Mouse (Mus musculus): ENCODE results near the gene Zkscan5. TPM values are rescaled to one million over a fixed set of nuclear protein-coding genes. Genes with fewer than 3 reads are reported as not detected.

The Zkscan5 gene
- 21.2 and 23.6 TPM in 2 replicates for polyA plus RNA-seq (2014; fragmentation: Nextera tagmentation; extraction: Ambion mirVana)

DNA sequence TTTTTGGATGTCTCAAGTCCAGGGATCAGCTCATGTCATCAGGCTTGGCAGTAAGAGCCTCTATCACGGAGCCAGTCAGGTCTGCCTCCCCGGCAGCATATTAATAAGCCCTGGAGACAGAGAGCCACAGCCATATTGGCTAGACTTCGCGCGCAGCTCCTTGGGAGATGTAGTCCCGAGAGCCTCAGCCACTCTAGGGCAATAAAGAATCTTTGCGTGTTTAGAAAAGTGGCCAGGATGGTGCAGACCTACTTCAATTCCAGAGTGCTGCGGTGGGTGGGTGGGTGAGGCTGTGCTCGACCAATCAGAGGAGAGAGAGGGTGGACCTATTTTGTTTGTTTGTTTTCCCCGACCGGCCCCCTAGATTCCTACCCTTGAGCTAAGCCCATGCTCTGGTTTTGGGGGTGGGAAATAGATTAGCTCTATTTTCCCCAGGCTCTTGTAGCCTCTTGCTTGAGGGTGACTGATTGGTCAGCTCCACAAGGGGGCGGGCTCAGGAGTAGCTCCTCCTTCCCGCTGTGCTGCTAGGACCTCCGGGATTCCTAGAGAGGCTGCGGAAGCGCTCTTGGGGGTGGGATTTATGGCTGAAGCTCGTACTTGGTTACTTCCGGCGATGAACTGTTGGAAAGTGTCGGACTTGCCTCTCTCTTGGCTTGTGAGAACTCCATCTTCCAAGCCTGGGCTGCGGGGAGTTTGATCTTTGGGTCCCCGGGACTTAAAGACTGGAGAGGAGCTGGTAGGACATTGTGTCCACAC, at the start of gene Zkscan5:
Zkscan5 (plus strand) TSS at position 627 of the 756 bp plus-strand sequence.
- peak; percentile 95 for ATAC-seq (ENCODE audit: insufficient number of reproducible peaks, low FRiP score, low TSS enrichment, low read depth)
- peak; percentile 98 for DNase-seq (ENCODE audit: low spot score)
- Histone ChIP-seq H3K4me3 (ENCODE audit: low read depth, low read length) (peak within 1 kb of the TSS; percentile 42), H3K4me1 (ENCODE audit: control insufficient read depth, insufficient read depth, low read length) (peaks cover 7% of the 10 kb centered on the region), H3K9me3 (ENCODE audit: control insufficient read depth, low read length) (no peaks in the 10 kb centered on the region), H3K4me2 (ENCODE audit: low read depth, severe bottlenecking) (peak within 1 kb of the TSS; percentile 47), H3K27ac (replicated peaks; ENCODE audit: low read depth, low read length) (0 out of 2 replicates have a peak within 1 kb of the TSS, but pooled peaks have one; percentile 45), H3K27me3 (ENCODE audit: control insufficient read depth, insufficient read depth, low read length) (no peaks in the 10 kb centered on the region), H3K9ac (ENCODE audit: low read length) (0 out of 2 replicates have a peak within 1 kb of the TSS, but pooled peaks have one; percentile 41), H3K36me3 (ENCODE audit: control insufficient read depth, insufficient read depth, low read length) (peaks cover 4% of the 10 kb centered on the region; the same call in 1 of the 2 replicates)
- WGBS = under 1% methylated on average over 22 of the region's 22 CpGs

DNA sequence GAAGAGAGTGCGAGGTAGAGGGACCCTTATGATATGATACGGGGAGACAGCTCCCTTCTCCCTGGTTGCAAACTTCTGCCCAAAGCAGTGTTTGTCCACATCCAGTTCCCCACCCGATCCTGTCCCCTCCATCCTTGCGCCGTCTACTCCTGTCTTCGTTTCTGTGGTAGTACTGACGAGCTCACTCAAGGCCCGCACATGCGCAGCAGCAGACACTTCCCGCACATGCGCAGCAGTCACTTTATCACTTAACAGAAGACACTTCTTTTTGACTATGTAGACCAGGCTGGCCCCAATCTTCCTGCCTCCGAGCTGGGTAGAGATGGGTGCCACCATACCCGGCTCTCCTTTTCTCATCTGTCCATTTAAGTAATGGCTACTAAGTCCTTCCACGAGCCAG, 43.0 kb upstream of the Zkscan5 start:
- WGBS = 95% methylated on average over 14 of the region's 14 CpGs
- H3K4me1 ChIP-seq (ENCODE audit: control insufficient read depth, insufficient read depth, low read length) = peaks cover 5% of the 10 kb centered on the region
- H3K9ac ChIP-seq (ENCODE audit: low read length) = no peak overlapping the region
- no peak overlapping the region for H3K4me3 ChIP-seq (ENCODE audit: low read depth, low read length)
- H3K9me3 ChIP-seq (ENCODE audit: control insufficient read depth, low read length) = no peaks in the 10 kb centered on the region
- DNase-seq (ENCODE audit: low spot score) = no peak
- H3K27me3 ChIP-seq (ENCODE audit: control insufficient read depth, insufficient read depth, low read length) = no peaks in the 10 kb centered on the region
- no peak overlapping the region for H3K4me2 ChIP-seq (ENCODE audit: low read depth, severe bottlenecking)
- H3K27ac ChIP-seq (replicated peaks; ENCODE audit: low read depth, low read length) = no peak overlapping the region
- peaks cover 13% of the 10 kb centered on the region for H3K36me3 ChIP-seq (ENCODE audit: control insufficient read depth, insufficient read depth, low read length)
- no peak for ATAC-seq (ENCODE audit: insufficient number of reproducible peaks, low FRiP score, low TSS enrichment, low read depth)

DNA sequence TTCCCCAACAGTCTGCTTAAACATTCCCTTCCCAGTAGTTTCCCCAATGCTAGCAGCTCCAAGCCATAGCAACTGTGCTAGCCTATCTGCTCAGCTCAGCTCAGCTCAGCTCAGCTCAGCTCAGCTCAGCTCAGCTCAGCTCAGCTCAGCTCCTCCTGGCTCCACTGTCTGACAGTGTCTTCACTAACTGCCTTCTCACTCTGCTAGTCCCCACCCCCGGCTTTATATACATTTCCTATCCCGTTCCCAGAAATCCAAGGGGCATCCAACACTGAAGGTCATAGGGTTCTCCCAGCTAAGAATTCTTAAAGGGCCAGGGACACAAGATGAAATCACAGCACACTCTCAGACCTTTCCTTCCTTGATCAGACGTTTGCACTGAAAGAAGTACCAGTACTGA, 39.7 kb upstream of the Zkscan5 start:
- H3K27ac ChIP-seq (replicated peaks; ENCODE audit: low read depth, low read length) = no peak overlapping the region
- no peak for ATAC-seq (ENCODE audit: insufficient number of reproducible peaks, low FRiP score, low TSS enrichment, low read depth)
- peaks cover 14% of the 10 kb centered on the region for H3K4me1 ChIP-seq (ENCODE audit: control insufficient read depth, insufficient read depth, low read length)
- 76% methylated on average over 3 of the region's 3 CpGs for WGBS
- DNase-seq (ENCODE audit: low spot score) = no peak
- H3K9me3 ChIP-seq (ENCODE audit: control insufficient read depth, low read length) = no peaks in the 10 kb centered on the region
- peaks cover 8% of the 10 kb centered on the region for H3K36me3 ChIP-seq (ENCODE audit: control insufficient read depth, insufficient read depth, low read length)
- no peak overlapping the region for H3K9ac ChIP-seq (ENCODE audit: low read length)
- H3K4me2 ChIP-seq (ENCODE audit: low read depth, severe bottlenecking) = no peak overlapping the region
- H3K4me3 ChIP-seq (ENCODE audit: low read depth, low read length) = no peak overlapping the region
- H3K27me3 ChIP-seq (ENCODE audit: control insufficient read depth, insufficient read depth, low read length) = no peaks in the 10 kb centered on the region

DNA sequence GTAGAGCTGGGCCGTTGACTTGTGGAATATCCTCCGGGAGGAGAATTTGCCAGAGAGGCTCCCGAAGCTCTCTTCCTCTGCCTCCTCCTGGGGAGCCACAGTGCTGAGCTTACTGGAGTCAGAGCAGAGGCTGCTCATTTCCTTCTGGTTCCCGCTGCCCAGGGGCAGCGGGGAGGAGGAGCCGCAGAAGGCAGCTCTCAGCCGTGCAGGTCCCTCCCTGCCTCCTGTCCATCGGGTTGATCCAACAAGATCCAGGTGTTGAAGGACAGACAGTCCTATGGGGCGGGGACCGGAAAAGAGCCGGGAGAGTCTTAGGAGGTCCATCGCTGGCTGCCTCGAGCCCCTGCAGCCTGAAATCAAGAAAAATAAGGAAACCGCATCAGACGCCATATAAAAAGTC, 39.2 kb upstream of the Zkscan5 start:
- 88% methylated on average over 15 of the region's 15 CpGs for WGBS
- no peak overlapping the region for H3K4me2 ChIP-seq (ENCODE audit: low read depth, severe bottlenecking)
- H3K27ac ChIP-seq (replicated peaks; ENCODE audit: low read depth, low read length) = no peak overlapping the region
- no peak for DNase-seq (ENCODE audit: low spot score)
- peaks cover 8% of the 10 kb centered on the region for H3K36me3 ChIP-seq (ENCODE audit: control insufficient read depth, insufficient read depth, low read length)
- no peak overlapping the region for H3K9ac ChIP-seq (ENCODE audit: low read length)
- no peaks in the 10 kb centered on the region for H3K9me3 ChIP-seq (ENCODE audit: control insufficient read depth, low read length)
- H3K27me3 ChIP-seq (ENCODE audit: control insufficient read depth, insufficient read depth, low read length) = no peaks in the 10 kb centered on the region
- H3K4me1 ChIP-seq (ENCODE audit: control insufficient read depth, insufficient read depth, low read length) = peaks cover 14% of the 10 kb centered on the region
- no peak overlapping the region for H3K4me3 ChIP-seq (ENCODE audit: low read depth, low read length)
- no peak for ATAC-seq (ENCODE audit: insufficient number of reproducible peaks, low FRiP score, low TSS enrichment, low read depth)

DNA sequence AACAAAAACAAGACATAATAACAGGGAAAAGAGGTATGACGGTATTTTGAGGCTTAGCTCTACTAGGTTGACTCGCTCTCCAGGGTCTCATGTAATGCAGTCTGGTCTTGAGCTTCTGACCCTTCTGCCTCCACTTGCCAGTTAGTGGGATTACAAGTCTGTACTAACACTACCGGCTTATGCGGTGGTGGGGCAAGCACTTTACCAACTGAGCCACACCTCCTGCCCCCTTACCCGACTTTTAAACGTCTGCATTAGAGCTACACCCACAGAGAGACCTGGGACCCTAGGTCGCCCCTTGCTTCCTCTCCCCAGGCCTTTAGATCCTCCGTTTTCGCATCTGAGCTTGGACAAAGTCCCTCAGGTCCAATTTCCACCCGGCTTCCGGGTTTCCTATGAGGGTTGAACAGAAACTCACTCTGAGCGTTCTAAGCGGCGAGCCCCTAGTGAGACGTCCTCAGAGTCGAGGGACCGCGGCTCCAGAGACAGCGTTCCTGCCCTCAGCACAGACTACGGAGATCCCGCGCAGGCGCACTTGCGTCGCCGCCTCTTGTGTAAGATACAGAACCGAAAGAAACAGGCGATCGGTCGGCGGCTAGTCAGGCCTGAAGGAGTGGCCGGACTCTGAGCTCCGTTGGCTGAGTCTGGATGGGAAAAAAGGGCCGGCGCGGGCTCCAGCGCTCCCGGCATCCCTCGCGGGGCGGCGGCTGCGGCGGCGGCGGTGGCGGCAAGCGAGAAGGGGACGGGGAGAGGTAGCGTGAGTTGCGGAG, 37.6 kb upstream of the Zkscan5 start, which contains the start of the genes Ptcd1 and Cpsf4:
Ptcd1 (minus strand) TSS at position 573 of the 770 bp plus-strand sequence.
Cpsf4 (plus strand) TSS at position 678 of the 770 bp plus-strand sequence.
- WGBS = under 1% methylated on average over 51 of the region's 51 CpGs
- Histone ChIP-seq H3K4me1 (ENCODE audit: control insufficient read depth, insufficient read depth, low read length) (peaks cover 14% of the 10 kb centered on the region), H3K9ac (ENCODE audit: low read length) (peak within 1 kb of the TSS; percentile 89), H3K27me3 (ENCODE audit: control insufficient read depth, insufficient read depth, low read length) (no peaks in the 10 kb centered on the region), H3K9me3 (ENCODE audit: control insufficient read depth, low read length) (no peaks in the 10 kb centered on the region), H3K27ac (replicated peaks; ENCODE audit: low read depth, low read length) (peak within 1 kb of the TSS; percentile 65), H3K36me3 (ENCODE audit: control insufficient read depth, insufficient read depth, low read length) (peaks cover 15% of the 10 kb centered on the region), H3K4me3 (ENCODE audit: low read depth, low read length) (peak within 1 kb of the TSS; percentile 80), H3K4me2 (ENCODE audit: low read depth, severe bottlenecking) (peak within 1 kb of the TSS; percentile 59)
- peak; percentile 90 for ATAC-seq (ENCODE audit: insufficient number of reproducible peaks, low FRiP score, low TSS enrichment, low read depth)
- peak; percentile 99 for DNase-seq (ENCODE audit: low spot score)

DNA sequence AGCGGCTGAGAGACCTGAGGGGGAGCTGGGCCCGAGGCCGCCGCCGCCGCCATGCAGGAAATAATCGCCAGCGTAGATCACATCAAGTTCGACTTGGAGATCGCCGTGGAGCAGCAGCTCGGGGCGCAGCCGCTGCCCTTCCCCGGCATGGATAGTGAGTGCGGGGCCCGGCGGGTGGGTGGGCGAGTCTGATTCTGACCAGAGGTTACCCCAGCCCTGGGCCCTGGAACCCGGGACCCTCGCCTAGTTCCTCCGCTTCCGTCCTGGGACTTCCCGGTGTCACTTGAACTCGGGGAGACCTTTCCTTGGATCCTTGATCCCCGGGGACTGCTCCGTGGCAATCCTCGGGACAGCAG, 37.1 kb upstream of the Zkscan5 start:
- no peaks in the 10 kb centered on the region for H3K9me3 ChIP-seq (ENCODE audit: control insufficient read depth, low read length)
- H3K9ac ChIP-seq (ENCODE audit: low read length) = peak overlapping the region; percentile 89
- no peak for DNase-seq (ENCODE audit: low spot score)
- H3K4me2 ChIP-seq (ENCODE audit: low read depth, severe bottlenecking) = peak overlapping the region; percentile 58
- H3K27me3 ChIP-seq (ENCODE audit: control insufficient read depth, insufficient read depth, low read length) = no peaks in the 10 kb centered on the region
- 0% methylated on average over 28 of the region's 28 CpGs for WGBS
- peaks cover 14% of the 10 kb centered on the region for H3K4me1 ChIP-seq (ENCODE audit: control insufficient read depth, insufficient read depth, low read length)
- H3K27ac ChIP-seq (replicated peaks; ENCODE audit: low read depth, low read length) = 0 out of 2 replicates have a peak overlapping the region, but pooled peaks have one; percentile 16
- H3K36me3 ChIP-seq (ENCODE audit: control insufficient read depth, insufficient read depth, low read length) = peaks cover 19% of the 10 kb centered on the region
- ATAC-seq (ENCODE audit: insufficient number of reproducible peaks, low FRiP score, low TSS enrichment, low read depth) = peak; percentile 65
- H3K4me3 ChIP-seq (ENCODE audit: low read depth, low read length) = peak overlapping the region; percentile 80

DNA sequence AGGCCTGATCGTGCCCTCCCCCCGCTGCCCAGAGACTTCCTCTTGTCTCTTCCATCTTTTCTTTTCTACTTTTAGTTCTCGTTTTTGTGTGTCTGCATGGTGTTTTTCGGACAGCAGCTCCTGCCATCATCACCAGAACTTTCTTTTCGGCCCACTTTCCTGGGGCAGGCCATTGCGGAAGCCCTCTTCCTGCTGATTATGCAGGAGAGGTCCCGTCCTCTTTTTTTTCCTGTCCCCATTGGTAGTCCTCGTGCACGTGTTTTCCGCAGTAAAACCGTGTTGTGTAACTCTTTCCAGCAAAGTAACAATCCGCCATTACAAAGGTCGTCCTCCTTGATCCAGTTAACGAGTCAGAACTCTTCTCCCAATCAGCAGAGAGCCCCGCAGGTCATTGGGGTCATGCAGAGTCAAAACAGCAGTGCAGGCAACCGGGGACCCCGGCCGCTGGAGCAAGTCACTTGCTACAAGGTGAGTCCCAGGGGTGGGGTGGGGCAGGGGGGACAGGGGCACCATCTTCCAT, 25.8 kb upstream of the Zkscan5 start:
- Histone ChIP-seq H3K4me1 (ENCODE audit: control insufficient read depth, insufficient read depth, low read length) (no peaks in the 10 kb centered on the region), H3K4me3 (ENCODE audit: low read depth, low read length) (no peak overlapping the region), H3K27me3 (ENCODE audit: control insufficient read depth, insufficient read depth, low read length) (no peaks in the 10 kb centered on the region), H3K9me3 (ENCODE audit: control insufficient read depth, low read length) (no peaks in the 10 kb centered on the region), H3K9ac (ENCODE audit: low read length) (no peak overlapping the region), H3K27ac (replicated peaks; ENCODE audit: low read depth, low read length) (no peak overlapping the region), H3K36me3 (ENCODE audit: control insufficient read depth, insufficient read depth, low read length) (peaks cover 48% of the 10 kb centered on the region), H3K4me2 (ENCODE audit: low read depth, severe bottlenecking) (no peak overlapping the region)
- no peak for ATAC-seq (ENCODE audit: insufficient number of reproducible peaks, low FRiP score, low TSS enrichment, low read depth)
- DNase-seq (ENCODE audit: low spot score) = no peak
- WGBS = 85% methylated on average over 18 of the region's 18 CpGs

DNA sequence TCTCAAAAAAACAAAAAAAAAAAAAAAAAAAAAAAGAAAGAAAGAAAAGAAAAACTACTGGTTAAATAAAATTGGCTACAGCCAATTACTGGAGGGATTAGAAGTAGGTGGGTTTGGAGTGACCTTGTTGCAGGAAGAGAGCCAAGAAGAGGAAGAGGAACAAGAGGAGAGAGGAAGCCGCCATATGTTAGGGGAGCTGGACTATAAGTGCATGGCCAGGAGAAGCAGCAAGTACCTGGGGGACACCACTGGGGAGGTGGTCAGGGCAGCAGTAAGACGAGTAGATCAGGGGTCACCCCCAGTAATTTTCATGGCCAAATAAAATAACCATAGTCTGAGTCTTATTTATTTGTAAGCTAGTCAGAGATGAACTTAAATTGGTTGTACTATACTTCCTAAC, 19.1 kb upstream of the Zkscan5 start:
- peaks cover 44% of the 10 kb centered on the region for H3K36me3 ChIP-seq (ENCODE audit: control insufficient read depth, insufficient read depth, low read length)

More for the DNA sequence above, 19.1 kb upstream of the Zkscan5 start:
- Histone ChIP-seq H3K9me3 (ENCODE audit: control insufficient read depth, low read length) (no peaks in the 10 kb centered on the region), H3K4me3 (ENCODE audit: low read depth, low read length) (no peak overlapping the region), H3K27ac (replicated peaks; ENCODE audit: low read depth, low read length) (no peak overlapping the region), H3K9ac (ENCODE audit: low read length) (no peak overlapping the region), H3K4me2 (ENCODE audit: low read depth, severe bottlenecking) (no peak overlapping the region), H3K27me3 (ENCODE audit: control insufficient read depth, insufficient read depth, low read length) (no peaks in the 10 kb centered on the region), H3K4me1 (ENCODE audit: control insufficient read depth, insufficient read depth, low read length) (peaks cover 6% of the 10 kb centered on the region)
- ATAC-seq (ENCODE audit: insufficient number of reproducible peaks, low FRiP score, low TSS enrichment, low read depth) (no peak), DNase-seq (ENCODE audit: low spot score) (no peak)
- WGBS = 90% methylated on average over 2 of the region's 2 CpGs
